Mouse (Mus musculus) gastrocnemius, postnatal 10 days (tissue): ENCODE results near the gene Naa50. TPM values are rescaled to one million over a fixed set of nuclear protein-coding genes. Genes with fewer than 3 reads are reported as not detected.

ENCODE experiments used
- DNase-seq: peaks from one replicate; pipeline ENCODE4 v3.0.0; 2021; ENCODE audit warnings: mixed read lengths
- total RNA-seq, 2 experiments: library from RNA; stranded (reverse); gene quantifications; 2 replicates each; pipeline ENCODE4 v1.2.3; 2021

The Naa50 gene
- total RNA-seq, 2 experiments from 2014 or later: 231 to 242 TPM

DNA sequence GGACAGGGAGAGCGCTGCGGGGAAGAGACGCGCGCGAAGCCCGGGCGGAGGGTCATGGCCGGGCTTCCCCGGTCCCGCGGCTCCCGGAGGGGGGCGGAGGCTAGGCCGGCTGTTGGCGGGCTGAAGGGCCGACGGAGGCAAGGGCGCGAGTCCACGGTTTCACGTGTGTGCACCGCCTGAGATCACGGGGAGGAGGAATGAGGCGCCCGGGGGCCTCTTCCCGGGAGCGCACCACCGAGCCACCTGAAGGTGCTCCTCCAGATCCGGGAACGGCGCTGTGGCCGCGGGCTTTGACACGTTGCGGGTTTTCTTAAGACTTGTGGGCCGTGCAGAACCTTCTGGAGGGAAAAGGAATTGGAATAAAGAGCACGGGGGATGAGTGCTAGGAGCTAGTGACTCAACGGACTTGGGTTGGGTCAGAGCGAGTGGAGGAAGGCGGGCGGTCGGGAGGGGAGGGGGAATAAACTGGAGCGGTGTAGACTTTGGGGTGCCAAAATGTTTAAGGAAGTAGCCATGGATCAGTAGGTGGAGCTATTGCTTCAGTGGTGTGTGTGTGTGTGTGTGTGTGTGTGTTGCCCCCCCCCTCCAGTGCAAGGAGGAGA, 657 bp downstream of the Naa50 start:
- DNase-seq: peak; percentile 70

DNA sequence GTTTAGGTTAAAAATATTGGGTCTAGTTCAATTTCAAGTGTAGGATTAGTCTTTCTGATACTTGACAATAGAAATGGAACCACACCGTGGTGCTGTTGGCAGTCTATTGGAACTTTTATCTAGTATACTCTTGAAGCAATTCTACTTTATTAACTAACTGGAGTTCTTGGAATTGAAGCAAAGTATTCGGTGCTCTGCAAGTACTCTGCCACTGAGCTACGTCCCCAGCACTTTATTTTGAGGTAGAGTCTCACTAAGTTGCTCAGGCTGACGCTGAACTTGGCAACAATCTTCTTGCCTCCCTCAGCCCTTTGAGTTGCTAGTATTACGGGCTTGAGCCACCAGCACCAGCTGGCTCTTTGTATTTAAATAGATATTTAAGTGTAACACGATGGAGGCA, 1.9 kb downstream of the Naa50 start:
- peak; percentile 17 for DNase-seq

DNA sequence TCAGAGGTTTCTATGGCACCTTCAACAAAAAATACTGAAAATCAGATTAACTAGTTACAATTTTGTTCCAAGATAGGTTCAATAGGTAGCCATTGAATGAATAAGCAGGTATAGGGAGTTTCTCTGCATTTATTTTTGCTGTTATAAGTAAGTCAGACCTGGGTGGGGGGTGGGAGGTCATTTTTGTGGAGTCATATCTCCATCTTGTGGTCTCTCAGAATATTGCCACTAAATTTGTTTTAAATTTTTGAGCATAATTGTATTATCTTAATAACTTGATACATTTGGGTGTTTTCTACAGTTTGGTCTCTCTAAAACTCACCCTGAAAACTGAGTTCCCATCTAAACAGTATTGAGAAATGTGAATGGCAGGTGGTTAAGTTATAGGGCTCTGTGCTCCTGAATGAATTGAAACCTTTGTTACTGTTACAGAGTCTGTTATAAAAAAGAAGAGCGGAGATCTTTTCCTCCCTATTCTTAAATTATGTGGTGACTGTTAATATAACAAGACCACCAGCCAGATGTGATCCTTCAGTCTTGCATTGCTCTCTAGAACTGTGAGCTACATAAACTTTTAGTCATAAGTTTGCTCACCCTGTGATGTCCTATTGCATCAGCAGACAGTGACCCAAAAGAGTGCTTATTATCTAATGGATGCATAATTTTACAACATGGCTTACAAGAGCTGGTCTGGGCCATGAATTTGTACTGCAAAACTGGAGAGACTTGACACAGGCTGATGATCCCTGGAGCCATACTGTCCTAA, 9.6 kb downstream of the Naa50 start:
- DNase-seq: no peak

DNA sequence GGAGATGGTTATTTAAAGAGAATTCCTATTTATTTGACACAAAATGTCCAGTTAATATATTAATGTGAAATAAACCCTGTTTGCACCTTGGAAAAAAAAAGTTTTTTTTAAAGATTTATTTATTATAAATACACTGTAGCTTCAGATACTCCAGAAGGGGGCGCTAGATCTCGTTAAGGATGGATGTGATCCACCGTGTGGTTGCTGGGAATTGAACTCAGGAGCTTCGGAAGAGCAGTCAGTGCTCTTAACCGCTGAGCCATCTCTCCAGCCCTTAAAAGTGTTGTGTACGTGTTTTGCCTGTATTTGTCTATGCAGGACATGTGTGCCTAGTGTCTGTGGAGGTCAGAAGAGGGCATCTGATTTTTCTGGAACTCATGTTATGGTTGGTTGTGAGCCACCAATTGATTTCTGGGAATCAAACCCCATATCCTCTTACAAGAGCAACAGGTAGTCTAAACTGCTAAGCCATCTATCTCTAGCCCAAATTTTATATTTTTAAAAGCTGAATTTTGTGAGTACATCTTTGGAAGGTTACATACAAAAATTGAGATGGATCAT, 14.9 kb downstream of the Naa50 start:
- no peak for DNase-seq

DNA sequence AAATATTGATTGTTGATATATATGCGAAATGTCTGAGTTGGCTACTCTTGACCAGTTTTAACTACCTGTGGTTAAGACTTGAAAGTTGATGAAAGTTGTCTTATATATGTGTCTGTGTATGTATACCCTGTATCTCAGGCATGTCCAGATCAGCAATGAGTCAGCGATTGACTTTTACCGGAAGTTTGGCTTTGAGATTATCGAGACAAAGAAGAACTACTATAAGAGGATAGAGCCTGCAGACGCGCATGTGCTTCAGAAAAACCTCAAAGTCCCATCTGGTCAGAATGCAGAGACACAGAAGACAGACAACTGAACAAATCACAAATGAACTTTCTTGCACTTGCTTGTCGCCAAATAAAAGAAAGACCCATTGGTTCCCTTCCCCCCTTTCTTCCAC, 19.7 kb downstream of the Naa50 start:
- no peak for DNase-seq

DNA sequence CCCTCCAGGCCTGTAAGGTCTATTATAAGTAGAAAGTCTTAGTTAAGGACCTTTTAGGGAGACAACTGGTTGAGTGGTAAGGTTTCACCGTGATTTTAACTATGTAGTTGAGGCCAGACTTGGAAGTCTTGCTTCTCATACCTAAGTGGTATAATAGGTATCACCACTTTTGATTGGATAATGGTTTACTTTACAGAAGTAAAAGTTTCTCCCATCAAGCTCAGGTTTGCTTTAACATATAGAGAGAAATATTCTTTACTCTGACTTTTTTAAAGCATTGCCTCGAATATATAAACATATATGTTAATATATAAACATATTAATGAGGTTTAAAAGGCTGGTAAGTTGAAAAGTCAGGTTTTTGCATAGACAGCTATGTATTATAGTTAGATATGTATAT, 24.2 kb downstream of the Naa50 start:
- no peak for DNase-seq

DNA sequence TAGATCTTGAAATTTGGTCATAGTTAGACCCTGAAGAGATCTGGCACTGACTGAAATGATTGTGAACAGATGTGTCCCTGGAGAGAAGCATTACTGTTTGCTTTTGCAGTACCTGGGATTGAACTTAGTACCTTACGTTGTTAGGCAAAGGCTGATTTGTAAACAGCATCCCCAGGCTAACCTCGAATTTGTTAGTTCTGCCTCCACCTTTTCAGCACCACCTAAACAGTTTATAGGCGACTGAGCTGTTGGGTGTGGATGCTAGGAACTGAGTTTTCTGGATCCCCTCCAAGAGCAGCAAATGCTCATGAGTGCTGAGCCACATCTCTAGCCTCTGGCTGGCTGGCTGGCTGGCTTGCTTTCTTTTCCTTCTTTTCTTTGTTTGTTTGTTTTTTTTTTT, 25.6 kb downstream of the Naa50 start:
- DNase-seq: no peak

DNA sequence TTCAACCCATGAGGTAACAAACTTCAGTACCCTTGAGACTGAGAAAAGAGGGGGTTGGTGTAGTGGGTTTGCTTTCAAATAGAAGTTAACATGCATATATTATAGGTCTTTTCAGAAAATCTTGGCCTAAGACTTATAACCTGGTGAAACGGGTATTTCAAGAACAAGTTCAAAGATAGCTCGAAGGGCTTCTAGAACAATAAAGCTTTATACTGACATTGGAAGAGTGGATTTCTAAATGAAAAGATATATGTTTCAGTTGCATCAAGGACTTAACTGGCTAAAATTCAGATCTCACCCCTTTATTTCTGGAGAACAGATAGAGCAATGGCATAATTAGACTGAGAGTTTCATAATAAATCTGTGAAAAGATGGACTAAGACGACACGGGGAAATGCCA, 29.4 kb downstream of the Naa50 start:
- no peak for DNase-seq

DNA sequence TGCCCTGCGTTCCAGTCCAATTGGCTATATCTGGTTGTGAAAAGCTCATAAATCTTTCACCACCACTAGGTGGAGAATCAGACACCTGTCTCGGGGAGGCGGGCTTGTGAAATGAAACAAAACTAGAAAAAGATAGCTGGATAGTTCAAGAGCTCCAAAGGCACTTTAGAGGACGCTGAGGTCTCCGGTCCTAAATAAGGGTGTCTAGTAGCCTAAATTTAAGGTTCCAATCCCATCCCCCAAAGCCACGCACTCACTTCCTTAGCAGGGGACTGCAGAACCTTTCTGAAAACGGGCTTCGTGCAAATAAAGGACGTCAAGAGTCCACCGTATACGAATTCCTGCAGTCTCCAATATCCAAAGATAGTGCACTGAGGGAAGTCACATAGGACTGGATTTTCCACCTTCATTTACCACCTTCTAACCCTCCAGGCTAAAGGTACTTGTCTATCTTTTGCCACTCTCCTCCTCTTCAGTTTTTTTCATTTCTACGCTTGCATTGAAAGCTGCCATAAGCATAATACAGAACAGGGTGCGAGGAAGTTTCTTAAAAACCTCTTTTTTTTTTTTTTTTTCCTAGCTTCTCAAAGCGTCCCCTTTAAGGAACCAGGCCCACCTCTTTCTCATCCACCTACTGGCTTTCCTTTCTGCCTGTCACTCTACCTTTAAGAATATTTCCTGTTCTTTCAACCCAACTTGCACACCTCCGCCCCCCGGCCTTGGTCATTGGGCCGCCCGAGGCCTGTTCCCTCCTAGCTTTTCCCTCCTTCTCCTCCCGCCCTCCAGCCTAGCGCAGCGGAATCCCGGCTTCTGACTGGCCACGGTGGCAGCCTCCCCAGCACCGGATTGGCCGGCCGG, 32.9 kb downstream of the Naa50 start:
- DNase-seq: peak; percentile 96

DNA sequence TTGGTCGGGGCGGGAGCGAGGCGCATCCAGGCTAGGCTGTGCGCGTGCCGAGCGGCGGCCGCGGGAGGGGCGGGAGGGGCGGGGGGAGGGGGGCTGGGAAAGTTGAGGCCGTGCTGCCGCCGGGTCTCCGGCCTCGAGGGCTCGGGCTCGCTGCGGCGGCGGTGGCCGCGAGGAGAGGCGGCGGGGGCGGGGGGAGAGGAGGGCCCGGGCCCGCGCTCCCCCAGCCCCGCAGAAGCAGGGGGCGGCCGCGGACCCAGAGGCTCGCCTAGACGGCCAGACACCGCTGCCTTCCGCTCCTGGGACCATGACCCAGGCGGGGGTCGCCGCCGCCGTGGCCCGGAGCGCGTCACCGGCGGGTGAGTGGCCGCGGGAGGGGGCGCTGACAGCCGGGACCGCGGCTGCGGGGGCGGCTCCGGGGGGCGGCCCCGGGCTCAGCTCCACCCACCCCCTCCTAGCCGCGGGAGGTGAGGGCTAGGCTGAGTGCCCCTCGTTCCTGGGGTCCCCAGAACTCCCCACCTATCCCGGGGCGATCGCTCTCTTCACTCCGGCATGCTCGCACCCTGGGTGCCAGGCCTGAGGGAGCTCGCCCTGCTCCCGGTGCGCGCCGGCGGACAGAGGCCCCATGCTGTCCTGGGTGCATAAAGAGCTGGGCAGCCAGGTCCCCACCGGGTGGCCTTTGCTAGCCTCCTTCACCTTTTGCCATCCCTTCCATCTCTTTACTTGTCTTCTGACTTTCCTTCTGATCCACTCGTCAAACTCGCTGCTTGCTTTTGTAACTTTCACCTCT, 33.7 kb downstream of the Naa50 start, which contains the start of gene Usf3:
Usf3 (plus strand) TSS at position 92 of the 787 bp plus-strand sequence.
- peak; percentile 65 for DNase-seq

DNA sequence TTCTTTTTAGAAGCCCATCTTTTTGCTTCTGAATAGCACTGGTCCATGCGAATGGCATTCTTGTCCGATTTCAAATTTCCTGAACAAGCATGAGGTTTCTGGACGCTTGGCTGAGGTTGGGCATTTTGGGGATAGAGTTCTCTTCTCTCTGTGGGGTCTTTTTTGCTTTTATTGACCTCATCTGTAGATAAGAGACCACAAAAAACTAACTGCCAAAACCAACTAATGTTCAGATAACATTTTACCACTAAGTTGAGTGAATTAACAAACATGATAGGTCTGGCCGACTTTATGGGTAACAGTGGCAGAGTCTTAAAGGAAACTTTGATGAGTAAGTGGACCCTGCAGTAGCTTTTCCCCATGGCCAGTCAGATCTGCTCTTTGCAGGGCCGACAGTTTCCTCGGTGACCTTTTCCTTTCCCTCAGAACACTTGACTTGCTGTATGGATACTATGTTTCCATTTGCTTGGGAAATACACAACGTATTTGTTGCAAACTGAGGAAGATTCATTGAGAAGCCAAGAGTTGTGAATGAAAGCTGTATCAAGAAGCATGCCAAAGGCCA, 34.4 kb downstream of the Naa50 start:
- DNase-seq: no peak

DNA sequence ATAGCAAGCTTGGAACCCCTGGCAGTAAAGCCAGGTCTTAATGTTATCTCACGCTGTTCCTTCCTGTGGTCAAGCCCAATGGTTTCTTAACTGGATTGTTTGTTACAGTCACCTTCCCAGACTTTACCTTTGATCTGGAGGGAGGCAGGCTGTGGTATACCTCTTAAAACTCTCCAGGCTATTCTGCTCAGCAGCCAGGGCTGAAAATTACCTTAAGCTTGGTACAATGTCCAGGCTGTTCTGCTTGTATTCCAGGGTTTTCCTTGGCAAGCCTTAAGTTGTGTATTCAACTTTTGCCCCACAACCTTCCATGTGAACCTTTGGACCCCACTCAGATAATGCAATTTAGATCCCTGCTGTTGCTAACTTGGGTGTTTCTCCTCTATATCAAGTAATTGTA, 35.4 kb downstream of the Naa50 start:
- no peak for DNase-seq

DNA sequence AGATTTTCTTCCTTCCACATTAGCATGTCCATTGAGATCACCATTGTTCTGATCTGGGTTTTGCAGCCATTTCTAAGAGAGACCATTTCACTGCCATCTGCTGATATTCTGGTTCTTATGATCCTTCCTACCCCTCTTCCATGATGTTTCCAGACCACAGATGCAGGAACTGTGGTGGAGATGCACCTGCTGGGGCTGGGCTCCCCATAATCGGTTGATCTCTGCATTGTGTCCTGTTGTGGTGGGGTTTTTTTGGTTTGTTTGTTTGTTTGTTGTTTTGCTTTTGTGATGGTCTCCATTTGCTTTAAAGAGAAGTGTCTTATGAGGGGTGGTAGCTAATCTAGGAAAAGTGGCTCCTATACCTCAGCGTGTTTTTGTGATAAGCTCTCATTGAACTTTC, 36.9 kb downstream of the Naa50 start:
- DNase-seq: no peak

DNA sequence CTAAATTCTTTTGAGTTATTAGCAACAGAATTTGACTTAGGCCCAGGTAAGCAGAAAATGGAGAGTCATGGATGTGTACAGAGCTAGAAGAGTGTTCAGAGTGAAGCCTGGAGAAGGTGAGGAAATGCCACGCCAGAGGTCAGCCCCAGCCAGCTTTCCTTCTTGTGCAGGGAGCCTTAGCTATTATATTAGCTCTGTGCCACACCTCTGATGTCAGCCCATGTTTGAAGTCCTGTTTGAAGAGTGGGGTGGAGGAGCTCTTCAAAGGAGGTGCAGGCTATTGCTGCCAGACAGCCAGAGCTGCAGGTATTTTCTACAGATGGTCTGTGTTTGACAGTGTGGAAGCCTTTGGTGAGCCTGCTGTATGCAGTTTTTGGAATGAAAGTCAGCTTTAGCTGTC, 38.9 kb downstream of the Naa50 start:
- DNase-seq: no peak

DNA sequence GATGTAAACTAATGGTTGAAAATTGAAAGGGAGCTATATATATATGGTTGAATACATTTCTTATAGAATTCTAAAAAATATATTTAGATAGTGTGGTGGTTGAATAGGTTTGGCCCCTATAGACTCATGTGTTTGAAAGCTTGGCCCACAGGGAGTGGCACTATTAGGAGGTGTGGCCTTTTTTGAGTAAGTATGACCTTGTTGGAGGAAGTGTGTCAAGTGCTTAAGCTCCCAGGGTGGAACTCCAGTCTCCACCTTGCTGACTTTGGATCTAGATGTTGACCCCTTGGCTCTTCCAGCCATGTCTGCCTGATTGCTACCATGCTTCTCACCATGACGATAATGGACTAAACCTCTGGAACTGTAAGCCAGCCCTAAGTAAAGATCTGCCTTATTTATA, 43.0 kb downstream of the Naa50 start:
- DNase-seq: no peak

DNA sequence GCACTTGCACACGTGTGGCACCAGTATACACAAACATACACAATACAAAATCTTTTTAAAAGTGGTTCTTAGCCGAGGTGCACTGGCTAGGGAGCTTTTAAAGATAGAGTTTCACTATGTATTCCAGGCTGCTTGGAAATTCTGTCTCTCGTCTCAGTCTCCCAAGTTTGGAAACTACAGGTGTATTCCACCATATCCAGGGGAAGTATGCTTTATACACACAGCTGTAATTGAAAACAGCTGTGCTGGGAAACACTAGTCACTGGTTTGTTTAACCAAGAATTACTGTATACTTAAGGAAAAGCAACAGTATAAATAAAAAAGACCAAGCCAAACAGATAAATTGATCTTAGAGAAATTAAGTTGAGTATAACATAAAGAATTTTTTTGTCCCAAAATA, 45.1 kb downstream of the Naa50 start:
- DNase-seq: no peak

DNA sequence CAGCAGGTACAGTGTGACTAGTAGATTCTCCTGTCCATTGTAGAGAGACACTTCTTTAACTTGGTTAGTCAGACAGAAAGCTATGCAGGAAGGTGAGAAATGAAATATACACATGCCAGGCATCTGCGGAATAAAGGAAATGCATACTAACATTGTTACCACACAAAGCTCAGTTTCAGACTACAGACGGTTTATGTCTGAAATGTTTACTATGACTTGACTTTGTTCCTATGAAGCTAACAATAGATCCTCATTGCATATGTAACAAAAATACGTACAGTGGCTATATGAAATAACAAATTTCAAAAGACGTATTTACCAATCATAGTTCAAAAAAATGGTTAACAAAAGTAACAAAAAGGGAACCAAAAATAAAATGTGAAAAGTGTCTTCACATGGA, 47.5 kb downstream of the Naa50 start:
- no peak for DNase-seq

DNA sequence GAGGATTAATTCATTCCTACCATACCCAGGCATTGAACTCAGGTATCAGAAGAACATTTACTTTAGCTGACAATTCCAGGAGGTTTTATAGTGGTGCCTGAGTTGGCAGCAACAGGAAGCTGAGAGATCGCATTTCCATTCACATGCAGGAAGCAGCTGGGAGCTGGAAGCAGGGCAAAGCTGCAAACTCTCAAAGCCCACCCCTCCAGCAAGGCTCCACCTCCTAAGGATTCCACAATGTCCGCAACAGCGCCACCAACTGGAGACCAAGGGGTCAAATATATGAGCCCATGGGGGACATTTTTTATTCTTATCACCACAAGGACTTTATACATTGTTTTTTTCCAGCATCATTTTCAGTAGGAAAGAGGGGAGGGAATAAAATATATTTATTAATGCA, 49.1 kb downstream of the Naa50 start:
- DNase-seq: no peak

DNA sequence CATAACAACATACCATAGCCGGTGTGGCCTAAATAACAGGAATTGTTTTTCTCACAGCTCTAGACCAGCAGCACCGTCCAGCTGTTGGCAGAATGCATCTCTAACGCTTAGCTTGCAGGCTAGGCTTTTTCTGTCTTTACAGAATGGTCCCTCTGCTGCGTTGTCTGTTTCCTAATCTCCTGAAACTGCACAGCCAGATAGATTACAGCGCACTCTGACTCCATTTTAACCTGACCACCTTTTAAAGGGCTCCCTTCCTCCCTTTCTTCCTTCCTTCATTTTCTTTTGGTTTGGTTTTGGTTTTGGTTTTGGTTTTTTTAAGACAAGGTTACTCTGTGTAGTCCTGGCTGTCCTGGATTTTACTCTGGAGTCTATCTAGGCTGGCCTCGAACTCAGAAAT, 50.4 kb downstream of the Naa50 start:
- no peak for DNase-seq

DNA sequence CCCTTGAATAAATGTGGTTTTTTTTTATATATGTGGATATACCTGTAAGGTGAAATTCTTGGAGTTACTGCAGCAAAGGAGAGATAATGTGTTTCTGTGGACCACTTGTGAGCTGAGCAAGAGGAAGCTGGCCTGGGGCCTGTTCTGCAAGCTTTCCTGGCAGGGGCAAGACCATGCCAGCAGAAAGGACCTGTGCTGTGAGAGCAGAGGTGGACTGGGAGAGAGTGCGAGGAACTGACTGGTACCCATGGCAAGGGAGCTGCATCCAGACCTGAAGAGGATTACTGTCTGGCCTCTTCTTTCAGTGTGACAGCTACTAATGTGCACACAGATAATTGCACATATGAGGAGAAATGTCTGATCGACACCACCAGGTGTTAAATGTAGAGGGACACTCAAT, 51.3 kb downstream of the Naa50 start:
- DNase-seq: no peak

DNA sequence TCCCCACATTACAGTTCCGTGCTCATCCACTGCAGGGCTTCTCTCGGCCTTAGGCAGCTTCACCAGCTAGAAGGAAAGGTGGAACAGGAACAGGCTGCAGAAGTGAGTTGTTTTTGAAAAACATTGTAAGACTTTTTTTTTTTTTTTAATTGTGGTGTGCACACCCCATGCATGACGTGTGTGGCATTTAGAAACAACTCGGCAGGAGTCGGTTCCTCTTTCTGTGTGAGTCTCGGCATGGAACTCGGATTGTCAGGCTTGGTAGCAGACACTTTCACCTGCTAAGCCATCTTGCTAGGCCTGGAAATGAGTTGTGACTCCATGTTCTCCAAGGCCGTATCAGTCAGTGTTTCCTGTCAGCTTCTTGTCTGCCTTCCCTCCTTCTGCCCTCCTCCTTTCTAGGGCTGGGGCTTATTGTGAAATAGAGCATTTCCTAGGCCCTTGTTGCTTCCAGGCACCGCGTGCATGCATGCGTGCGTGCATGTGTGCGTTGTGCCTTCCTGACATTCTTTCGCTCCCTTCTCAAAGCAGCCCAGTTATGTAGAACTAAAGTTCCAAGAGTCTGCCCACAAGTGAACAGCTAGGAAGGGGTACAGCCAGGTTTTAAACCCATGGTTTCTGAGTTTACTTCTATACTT, 59.6 kb downstream of the Naa50 start:
- no peak for DNase-seq
